Mouse (Mus musculus): ENCODE results near the gene Gm11042.

GRCm38 (mm10) chr12:74267049-74267448 lies 49.1 kb downstream of the Gm11042 start:
- TF ChIP-seq CTCF (IDR thresholded peaks at IDR 0.05; ENCODE audit: borderline replicate concordance, insufficient read depth, low read depth, low read length) (no peak), POLR2A (IDR thresholded peaks at IDR 0.05; ENCODE audit: borderline replicate concordance, insufficient read depth, low read length) (no peak)
